Mouse (Mus musculus) layer of hippocampus, adult 11-12 months (tissue): ENCODE results near the gene Ambn.
"Not testable (repeated sequence)": the region's sequence is repeated elsewhere in the genome, so short reads cannot be mapped to it uniquely, and the experiment has no call there.

Source experiments
- DNase-seq: peaks from one replicate; pipeline ENCODE4 v3.0.0; 2022; ENCODE audit warnings: low spot score

Gene Ambn

GRCm38 (mm10) chr5:88455691-88456090 is at the start of gene Ambn:
Ambn (plus strand) TSS chr5:88455991.
- DNase-seq, result no peak

- no peak for DNase-seq
Observed at GRCm38 (mm10) chr5:88420319-88421065, 35.3 kb upstream of the Ambn start.

DNA sequence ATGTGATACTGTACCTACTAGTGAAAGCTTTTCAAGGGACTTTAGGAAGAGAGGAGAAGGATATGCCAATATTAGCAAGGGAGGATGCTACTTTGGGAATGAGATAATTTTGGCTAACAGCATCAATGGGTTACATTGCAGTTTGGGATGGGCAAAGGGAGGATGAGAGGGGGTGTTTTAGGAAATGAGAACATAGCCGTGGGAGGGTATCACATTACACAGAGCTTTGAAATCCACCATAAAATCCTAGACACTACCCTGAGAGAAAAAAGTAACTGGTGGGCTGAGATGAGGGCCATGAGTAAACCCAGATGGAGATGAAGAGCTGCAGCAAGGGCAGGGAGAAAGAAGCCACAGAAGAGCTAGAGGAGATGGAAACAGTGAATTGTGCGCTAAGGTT is 30.9 kb upstream of the Ambn start:
- not testable (repeated sequence) for DNase-seq

DNA sequence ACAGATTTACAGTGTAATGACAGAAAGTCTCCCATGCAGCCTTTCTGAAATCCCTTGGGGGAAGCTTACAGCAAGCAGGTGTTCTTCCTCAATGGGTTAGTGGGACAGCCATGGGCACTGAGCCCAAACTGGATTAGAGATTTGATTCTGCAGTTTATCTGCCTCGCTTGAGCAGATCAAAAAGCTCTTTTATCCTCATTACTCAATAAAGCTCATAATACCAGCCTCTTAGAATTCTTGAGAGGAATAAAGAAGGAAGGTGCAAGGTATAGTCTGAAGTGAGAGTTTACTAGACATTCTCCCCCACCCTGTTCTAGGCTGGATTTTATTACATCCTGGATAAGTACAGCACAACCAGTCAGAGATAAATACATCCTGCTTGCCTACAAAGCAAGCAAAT is 29.0 kb upstream of the Ambn start:
- no peak for DNase-seq

DNA sequence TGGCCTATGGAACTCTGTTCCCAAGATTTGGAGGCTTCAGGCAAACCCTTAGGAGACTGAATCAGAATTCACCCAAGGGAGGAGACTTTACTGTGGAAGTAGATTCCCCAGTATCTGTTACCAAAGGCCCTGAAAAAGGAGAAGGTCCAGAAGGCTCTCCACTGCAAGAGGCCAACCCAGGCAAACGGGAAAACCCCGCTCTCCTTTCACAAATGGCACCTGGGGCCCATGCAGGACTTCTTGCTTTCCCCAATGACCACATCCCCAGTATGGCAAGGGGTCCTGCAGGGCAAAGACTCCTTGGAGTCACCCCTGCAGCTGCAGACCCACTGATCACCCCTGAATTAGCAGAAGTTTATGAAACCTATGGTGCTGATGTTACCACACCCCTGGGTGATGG is 11.7 kb downstream of the Ambn start:
- no peak for DNase-seq

GRCm38 (mm10) chr5:88468807-88469704 is 13.3 kb downstream of the Ambn start:
- DNase-seq, result no peak

DNA sequence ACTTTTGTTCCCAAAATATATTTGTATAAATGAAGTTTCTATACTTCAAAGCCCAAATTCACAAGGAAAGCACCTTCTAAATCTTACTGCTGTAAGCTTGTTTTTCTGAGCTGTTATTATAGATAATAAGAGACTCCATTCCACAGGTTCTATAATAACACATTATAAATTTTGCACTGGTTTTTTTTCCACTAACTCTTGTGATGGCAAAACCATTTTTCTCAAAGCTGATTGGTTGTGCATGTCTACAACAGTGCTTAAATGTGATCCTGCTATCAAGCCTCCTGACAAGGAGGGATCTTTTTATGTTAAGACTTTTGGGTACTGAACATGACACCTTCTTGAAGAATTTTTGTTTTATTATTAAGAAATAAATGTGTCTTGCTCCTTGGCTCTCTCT is 31.9 kb downstream of the Ambn start, which contains the start of gene Enam:
Enam (plus strand) TSS at position 301 of the 400 bp plus-strand sequence.
- DNase-seq, result no peak

- no peak for DNase-seq
Observed at GRCm38 (mm10) chr5:88489004-88489403, 33.2 kb downstream of the Ambn start.

- DNase-seq, result no peak
Observed at GRCm38 (mm10) chr5:88491111-88491510, 35.3 kb downstream of the Ambn start.

- no peak for DNase-seq
Observed at GRCm38 (mm10) chr5:88499781-88500180, 44.0 kb downstream of the Ambn start.

DNA sequence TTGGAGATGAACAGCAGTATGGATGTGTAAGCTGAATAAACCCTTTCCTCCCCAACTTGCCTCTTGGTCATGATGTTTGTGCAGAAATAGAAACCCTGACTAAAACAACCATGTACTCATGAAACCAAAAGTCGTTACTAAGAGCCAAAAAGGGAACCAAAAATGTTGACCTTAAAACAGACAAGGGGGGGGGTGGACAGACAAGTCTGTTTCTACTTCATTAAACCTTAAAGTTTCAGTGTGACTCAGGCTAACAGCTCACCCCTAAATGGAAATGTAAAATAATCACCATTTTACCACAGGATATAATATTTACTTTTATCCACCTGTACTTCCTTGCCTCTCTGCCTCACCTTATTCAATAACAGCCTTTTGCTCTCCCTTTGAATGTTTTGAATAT is 52.8 kb downstream of the Ambn start:
- no peak for DNase-seq

- peak; percentile 10 for DNase-seq
Observed at GRCm38 (mm10) chr5:88508990-88509389, 53.2 kb downstream of the Ambn start.
